Comparison of ENCODE assay signal across 8 mouse cellular contexts in the genomic region with DNA sequence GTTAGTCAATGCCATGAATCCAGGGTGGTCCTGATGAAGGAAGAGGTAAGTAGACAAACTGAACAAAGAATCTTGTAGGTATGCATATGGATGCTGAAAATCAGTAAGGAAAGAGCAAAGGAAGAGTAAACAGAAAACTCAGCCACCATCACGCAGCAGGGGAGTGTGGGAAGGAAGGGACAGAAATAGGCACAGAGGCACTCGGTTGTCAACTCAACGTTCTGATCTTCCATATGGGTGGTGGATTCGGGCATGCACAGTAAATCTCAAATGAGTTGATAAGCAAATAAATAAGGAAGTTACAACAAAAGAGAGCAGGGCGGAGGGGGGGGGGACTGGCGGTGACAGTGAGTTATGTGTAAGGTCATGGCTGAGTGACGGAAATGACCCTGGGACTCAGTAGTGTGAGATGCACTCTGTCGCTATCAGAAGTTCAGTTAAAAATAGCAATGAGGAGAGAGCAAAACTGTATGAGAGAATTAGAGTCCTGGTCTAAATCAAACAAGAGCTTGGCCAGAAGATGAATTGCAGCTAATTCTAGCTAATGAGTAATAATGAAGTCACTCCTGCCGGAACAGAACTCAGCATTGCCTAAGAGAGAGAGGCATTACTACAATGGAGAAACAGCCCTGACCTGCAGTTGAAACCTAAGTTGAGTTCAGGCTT. TPM values are rescaled to one million over a fixed set of nuclear protein-coding genes. Genes with fewer than 3 reads are reported as not detected.
DNase-seq lines count a peak whose midpoint lies in the region; ATAC-seq and TF ChIP-seq lines count a peak whose summit lies in the region.

No protein-coding gene starts in this region.

- no peak overlapping the region for H3K4me3 ChIP-seq in gastrocnemius, adult 2 months
- no peak overlapping the region for H3K4me3 ChIP-seq in liver, postnatal 0 days (ENCODE audit: low read depth, low read length)
- H3K4me3 ChIP-seq in liver, embryonic 12.5 days: no peak overlapping the region

- no peak for TF ChIP-seq CTCF in gastrocnemius, adult 2 months (IDR thresholded peaks at IDR 0.05)
- TF ChIP-seq CTCF in liver, postnatal 0 days (IDR thresholded peaks at IDR 0.05; ENCODE audit: low read depth): no peak

- ATAC-seq in liver, postnatal 0 days: peak; percentile 56; the same call in 1 of the 2 replicates
- ATAC-seq in liver, embryonic 12.5 days: no peak

- no peak for TF ChIP-seq EP300 in liver, postnatal 0 days (IDR thresholded peaks at IDR 0.05; ENCODE audit: low read depth)

- H3K4me1 ChIP-seq in liver, postnatal 0 days (ENCODE audit: insufficient read depth): peaks cover 12% of the 10 kb centered on the region
- no peaks in the 10 kb centered on the region for H3K4me1 ChIP-seq in liver, embryonic 12.5 days

- peaks cover 32% of the 10 kb centered on the region for H3K27me3 ChIP-seq in liver, postnatal 0 days (ENCODE audit: insufficient read depth, low read length)
- peaks cover 61% of the 10 kb centered on the region for H3K27me3 ChIP-seq in liver, embryonic 12.5 days (replicated peaks)

- no peaks in the 10 kb centered on the region for H3K9me3 ChIP-seq in liver, postnatal 0 days (ENCODE audit: low read length)
- H3K9me3 ChIP-seq in liver, embryonic 12.5 days (replicated peaks): no peaks in the 10 kb centered on the region

- H3K36me3 ChIP-seq in liver, postnatal 0 days (replicated peaks; ENCODE audit: insufficient read depth, low read length): no peaks in the 10 kb centered on the region
- no peaks in the 10 kb centered on the region for H3K36me3 ChIP-seq in liver, embryonic 12.5 days

- H3K9ac ChIP-seq in liver, postnatal 0 days (replicated peaks): no peak overlapping the region
- no peak overlapping the region for H3K9ac ChIP-seq in liver, embryonic 12.5 days

- H3K4me2 ChIP-seq in liver, postnatal 0 days (ENCODE audit: low read depth, low read length): no peak overlapping the region
- H3K4me2 ChIP-seq in liver, embryonic 12.5 days: no peak overlapping the region

- intact Hi-C loops in gastrocnemius, adult 2 months (cut with DNase I): no loop called here

- DNase-seq in gastrocnemius, adult 2 months: no peak
- no peak for DNase-seq in gastrocnemius, postnatal 10 days
- no peak for DNase-seq in liver, postnatal 0 days
- peak; percentile 39 for DNase-seq in adrenal gland, adult 8-10 months
- DNase-seq in layer of hippocampus, adult 9-11 months: peak; percentile 63
- DNase-seq in ovary, postnatal 36 days (ENCODE audit: low spot score): no peak
- no peak for DNase-seq in urinary bladder, postnatal 4 days (ENCODE audit: low spot score in 2 of 2)

- WGBS in liver, postnatal 0 days (ENCODE audit: insufficient replicate concordance): 20% methylated on average over 9 of the region's 9 CpGs
- WGBS in liver, embryonic 12.5 days (ENCODE audit: insufficient replicate concordance): 40% methylated on average over 9 of the region's 9 CpGs

- 0 out of 2 replicates have a peak overlapping the region, but pooled peaks have one; percentile 38 for H3K27ac ChIP-seq in gastrocnemius, adult 2 months
- no peak overlapping the region for H3K27ac ChIP-seq in liver, postnatal 0 days (ENCODE audit: low read depth)
- no peak overlapping the region for H3K27ac ChIP-seq in liver, embryonic 12.5 days

RNA-seq across cellular contexts. Expression of gene Pxylp1, which starts 60.0 kb away (rescaled TPM):
- 1 to 10 TPM in 1 of 2 experiments, under 1 TPM in 1; 0.36 to 2.7 TPM for total RNA-seq in gastrocnemius, adult 2 months (2021)
- 1 to 10 TPM; 4.5 to 7.4 TPM for total RNA-seq in gastrocnemius, postnatal 10 days (2021)
- 4.9 and 5.3 TPM in 2 replicates for polyA plus RNA-seq in liver, postnatal 0 days (2015; fragmentation: Nextera tagmentation; extraction: Ambion mirVana)
- polyA plus RNA-seq in liver, embryonic 12.5 days (2016; fragmentation: Nextera tagmentation; extraction: Ambion mirVana): 2.1 and 2.2 TPM in 2 replicates
- 10 to 100 TPM in 2 of 4 experiments, 1 to 10 TPM in 2; 7.7 to 16.5 (median 12.9) TPM for total RNA-seq in adrenal gland, adult 8-10 months (2022)

Comparison
In these comparisons a context has a peak if more than half of its experiments do, and no peak if none do; other contexts are left out.
1. DNase-seq: peak in adrenal gland, adult 8-10 months (single experiment) and layer of hippocampus, adult 9-11 months (single experiment); none in gastrocnemius, adult 2 months (single experiment), gastrocnemius, postnatal 10 days (single experiment), liver, postnatal 0 days (single experiment), ovary, postnatal 36 days (single experiment) and urinary bladder, postnatal 4 days (0 of 2).